Mouse (Mus musculus) liver, adult 2 months (tissue): Measurements from ENCODE around the gene Acox2.

Experiments used
- CTCF ChIP-seq: fragments of 200-500 bp; IDR thresholded peaks from 2 replicates; pipeline ENCODE4 v1.5.1; 2011; ENCODE audit warnings: low read depth, low read length, control low read depth
- POLR2A ChIP-seq: fragments of 200-500 bp; IDR thresholded peaks from 2 replicates; pipeline ENCODE4 v1.6.1; 2011; ENCODE audit warnings: low read length, control low read depth; ENCODE audit not compliant: insufficient read depth; ENCODE audit errors: extremely low read depth

DNA sequence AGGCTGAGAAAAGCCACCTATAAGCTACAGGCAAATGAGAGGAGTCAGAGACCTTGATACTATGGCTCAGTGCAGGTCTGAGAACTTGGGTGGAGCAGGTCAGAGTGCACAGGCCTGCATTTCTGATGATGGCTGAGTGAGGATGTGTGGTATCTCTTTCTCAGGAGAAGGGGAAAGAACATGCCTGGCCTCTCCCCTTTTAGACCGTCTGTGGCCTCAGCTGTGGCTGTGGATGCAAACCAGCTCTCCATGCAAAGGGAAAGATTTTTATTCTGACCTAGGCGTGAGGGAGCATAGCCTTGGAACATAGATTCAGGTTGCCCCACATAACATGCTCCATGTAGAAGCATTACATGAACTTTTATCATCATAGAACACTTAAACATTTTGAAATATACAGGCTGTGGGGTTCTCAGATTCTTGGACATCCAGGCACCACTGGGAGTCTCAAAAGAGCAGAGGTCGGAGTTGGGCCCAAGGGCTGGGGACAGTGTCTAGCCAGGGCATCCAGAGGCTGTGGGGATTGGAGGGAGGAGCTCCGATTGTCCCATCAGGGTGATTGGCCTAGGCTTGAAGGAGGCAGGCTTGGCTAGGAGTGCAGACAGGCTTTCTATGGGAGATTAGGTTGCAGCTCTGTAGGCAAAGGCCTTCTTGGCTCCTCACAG, 78.7 kb downstream of the Acox2 start:
- TF ChIP-seq CTCF (no peak), POLR2A (no peak)
